Mouse (Mus musculus) stomach, postnatal 0 days (tissue): ENCODE measurements around the gene Rhbdl1.

ENCODE experiments used
- CTCF ChIP-seq: IDR thresholded peaks from 2 replicates; pipeline ENCODE4 v1.5.1; 2016; ENCODE audit warnings: antibody characterized with exemption, low read depth, mild to moderate bottlenecking, moderate library complexity
- EP300 ChIP-seq: optimal IDR thresholded peaks from 2 replicates; pipeline ENCODE3; 2016; ENCODE audit warnings: antibody characterized with exemption

- TF ChIP-seq CTCF (no peak), EP300 (no peak)
Measured at GRCm38 (mm10) chr17:25876347-25876915, 39.3 kb upstream of the Rhbdl1 start.
